Mouse (Mus musculus): Measurements from ENCODE around the gene Eif2b4.

The Eif2b4 gene

DNA sequence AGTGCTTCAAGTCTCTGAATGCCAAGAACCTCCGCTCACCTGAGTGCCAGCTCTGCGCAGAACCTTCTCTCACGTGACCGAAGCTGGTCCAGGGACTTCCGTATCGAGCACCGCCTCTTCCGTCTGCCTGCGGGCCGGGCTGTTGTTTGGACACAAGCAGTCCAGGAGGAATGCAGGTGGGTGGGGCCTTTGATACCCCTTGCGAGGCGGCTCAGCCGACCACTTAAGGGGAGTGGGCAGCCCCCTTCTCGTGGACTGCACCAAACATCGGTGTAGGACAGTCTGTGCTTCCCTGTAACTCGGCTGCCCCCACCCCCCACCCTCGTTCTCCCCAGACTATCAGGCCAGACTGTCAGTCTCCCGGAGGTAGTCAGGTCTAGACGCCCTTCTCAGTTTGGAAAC lies 39.1 kb downstream of the Eif2b4 start, which contains the start of gene Mpv17:
TSS of gene Mpv17 (minus strand) at position 100 of the 402 bp plus-strand sequence.
- peak; percentile 82 for DNase-seq (ENCODE audit: extremely low spot score)

DNA sequence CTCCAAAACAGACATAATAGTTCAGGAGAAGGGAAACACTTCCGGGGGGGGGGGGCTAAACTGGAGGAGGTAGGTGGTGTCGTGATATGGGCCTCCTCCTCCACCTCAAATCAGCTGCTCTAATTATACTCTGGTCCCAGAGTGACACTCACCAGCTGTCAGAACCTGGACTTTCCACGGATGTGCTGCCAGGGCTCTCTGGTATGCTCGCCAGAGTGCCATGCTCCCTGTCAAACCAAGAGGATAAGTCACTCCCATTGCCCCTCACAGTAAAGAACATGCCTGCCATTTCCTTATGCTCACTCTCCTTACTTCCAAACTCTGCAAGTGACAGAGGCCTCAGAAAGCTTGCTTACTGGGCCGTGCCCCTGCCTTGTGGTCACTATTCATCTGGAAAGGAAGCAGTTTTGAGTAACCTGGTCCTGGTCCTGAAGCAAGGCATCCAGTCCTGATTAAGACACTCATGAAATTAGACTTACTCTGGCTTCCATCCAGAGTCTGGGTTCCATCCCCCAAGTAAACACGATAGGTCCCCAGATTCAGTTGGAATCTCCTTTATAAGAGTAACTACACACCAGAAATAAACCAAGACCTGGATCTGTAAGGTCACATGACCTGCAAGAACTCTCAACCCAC lies 39.6 kb downstream of the Eif2b4 start:
- DNase-seq (ENCODE audit: extremely low spot score): no peak

DNA sequence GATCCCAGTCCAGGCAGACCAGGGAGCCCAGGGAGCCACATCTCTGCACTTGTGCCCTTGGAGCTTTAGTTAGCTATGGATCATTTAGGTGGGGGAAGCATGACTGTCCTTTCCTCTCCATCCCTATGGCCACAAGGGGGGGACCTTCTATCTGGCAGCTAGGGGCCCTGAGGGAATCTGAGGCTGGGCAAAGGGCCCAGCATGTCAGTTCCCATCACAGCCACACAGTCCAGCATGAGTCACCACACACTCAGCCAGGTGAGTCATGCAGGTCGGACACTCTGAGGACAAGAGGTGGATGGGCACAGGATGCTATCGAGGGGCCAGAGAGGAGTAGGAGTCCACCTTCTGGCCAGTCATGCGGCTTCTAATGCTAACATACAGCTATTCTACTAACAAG lies 41.5 kb downstream of the Eif2b4 start:
- no peak for DNase-seq (ENCODE audit: extremely low spot score)

DNA sequence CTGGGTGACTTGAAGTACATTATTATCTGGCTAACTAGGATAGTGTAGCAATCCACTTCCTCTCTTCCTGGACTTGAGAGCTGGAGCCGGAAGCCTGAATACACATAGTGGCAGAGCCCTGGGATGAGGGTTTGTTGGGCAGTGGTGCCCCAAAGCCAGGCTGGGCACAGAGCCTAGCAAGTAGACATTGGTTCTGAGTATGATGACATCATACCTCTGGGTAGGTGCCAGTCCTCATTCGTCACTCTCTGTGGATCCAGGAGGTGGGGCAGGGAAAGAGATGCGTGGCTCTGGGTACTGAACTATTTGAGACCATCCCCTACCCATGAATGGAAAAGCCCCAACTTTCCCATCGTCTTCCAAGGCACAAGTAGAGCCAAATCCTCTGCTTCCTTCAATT lies 43.4 kb downstream of the Eif2b4 start:
- DNase-seq (ENCODE audit: extremely low spot score): no peak

DNA sequence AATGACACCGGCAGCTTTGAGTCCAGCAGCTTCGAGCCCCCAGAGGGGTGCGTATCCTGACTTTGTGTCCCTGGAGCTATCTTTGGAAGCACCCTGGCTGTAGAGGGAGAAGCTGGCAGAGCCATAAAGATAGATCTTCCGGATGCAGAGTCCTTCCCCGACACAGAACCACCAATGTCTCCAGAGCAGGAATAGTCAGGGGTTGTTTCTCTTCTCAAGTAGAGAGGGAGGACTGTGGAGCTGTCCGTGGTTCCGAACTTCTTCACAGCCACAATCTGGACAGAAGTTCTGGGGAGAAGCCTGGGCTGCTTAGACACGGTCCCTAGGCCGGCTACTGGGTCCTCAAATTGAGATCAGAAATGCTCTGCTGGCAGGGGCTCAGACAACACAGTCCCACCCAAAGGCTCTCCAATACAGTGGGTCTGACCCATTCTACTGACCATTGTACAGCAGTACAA lies 54.2 kb downstream of the Eif2b4 start:
- DNase-seq (ENCODE audit: extremely low spot score): peak; percentile 24

DNA sequence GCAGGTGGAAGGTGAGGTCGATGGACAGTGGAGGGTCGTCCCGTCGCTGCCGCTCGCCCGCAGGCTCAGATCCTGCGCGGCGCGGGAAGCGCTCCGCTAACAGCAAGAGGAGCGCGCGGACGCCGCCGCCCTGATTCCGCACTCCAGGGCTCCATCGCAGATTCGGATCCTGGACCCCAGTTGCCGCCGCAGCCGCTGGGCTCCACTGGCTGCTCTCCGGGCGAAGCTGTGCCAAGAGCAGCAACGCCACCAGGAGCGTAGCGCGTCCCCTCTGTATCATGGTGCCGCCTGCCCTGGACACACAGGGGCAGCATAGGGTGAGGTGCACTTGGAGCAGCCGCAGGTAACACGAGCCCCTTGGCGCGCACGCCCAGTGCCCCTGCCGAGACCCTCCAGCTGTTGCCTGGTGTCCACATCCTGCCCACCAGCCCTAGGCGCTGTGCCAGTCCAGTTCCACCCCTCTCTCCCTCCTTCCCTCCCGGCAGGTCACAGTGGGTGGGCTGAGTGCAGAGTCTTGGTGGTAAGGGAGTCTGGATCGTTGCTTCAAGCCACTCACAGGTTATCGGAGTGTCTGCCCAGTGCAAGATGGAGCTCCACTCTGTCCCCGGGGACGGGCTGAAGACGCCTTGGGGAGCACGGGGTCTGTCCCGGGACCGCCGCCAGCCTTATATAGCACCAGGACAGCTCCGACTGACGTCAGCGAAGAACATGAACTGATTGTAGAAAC lies 54.8 kb downstream of the Eif2b4 start, which contains the start of gene Ucn:
TSS of gene Ucn (minus strand) at position 589 of the 727 bp plus-strand sequence.
- peak; percentile 19 for DNase-seq (ENCODE audit: extremely low spot score)

DNA sequence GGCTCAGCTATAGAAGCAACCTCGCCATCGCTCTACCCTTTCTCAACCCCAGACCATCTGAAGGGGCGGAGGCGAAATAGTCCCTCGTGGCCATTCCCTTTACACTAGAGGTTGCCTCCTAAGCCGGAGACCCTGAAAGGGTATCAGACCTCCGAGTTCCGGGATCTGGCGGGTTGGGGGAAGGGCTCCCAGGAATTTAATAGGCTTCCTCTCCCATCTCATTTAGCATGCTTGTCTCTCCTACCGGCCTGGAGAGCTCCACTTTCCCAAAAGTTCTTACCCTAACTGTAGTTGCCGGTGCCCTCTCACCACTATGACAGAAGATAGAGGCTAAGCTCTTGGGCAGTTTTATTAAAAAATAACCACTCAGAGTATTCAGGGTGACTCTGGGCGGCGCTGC lies 55.6 kb downstream of the Eif2b4 start:
- DNase-seq (ENCODE audit: extremely low spot score): no peak

Data from embryo, embryonic 9.5 days (tissue).